Mouse (Mus musculus) kidney, adult 9 months (tissue): ENCODE measurements around the gene Tspan9.

ENCODE experiments used
- DNase-seq: peaks from one replicate; pipeline ENCODE4 v3.0.0; 2022

Tspan9 gene

GRCm38 (mm10) chr6:128102296-128102999 is 40.9 kb downstream of the Tspan9 start:
- DNase-seq: peak; percentile 92

DNA sequence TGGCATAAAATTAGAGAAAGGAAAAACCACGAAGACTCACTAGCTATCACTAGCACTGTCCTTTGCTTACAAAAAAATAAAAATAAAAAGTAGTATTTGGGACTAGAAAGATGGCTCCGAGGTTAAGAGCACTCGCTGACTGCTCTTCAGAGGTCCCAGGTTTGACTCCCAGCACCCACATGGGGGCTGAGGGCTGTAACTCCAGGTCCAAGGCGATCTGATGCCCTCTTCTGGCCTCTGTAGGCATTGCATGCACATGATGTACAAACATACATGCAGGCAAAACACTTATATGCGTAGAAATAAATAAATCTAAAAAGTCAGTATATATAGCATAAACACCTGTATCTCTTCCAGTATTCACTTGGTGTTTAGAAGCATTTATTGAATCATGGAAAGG is 43.5 kb downstream of the Tspan9 start:
- peak; percentile 41 for DNase-seq

DNA sequence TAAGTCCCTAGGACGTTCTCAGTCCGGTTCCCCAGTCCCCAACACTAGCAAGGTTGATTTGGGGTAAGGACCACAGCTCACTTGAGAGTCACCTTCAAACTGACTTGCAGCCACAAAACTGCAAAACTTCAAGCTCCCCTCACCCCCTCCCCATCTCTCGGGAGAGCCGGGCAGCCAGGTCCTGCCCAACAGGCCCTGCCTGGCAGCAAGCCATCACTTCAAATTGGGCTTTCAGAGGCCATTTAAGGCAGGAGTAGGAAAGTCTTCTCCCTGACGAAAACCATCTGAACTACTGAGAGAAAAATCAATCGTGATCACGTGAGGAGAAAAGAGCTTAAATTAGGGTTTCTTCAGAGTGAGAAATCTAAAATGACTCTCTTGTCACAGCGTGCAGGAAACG is 44.2 kb downstream of the Tspan9 start:
- peak; percentile 52 for DNase-seq

DNA sequence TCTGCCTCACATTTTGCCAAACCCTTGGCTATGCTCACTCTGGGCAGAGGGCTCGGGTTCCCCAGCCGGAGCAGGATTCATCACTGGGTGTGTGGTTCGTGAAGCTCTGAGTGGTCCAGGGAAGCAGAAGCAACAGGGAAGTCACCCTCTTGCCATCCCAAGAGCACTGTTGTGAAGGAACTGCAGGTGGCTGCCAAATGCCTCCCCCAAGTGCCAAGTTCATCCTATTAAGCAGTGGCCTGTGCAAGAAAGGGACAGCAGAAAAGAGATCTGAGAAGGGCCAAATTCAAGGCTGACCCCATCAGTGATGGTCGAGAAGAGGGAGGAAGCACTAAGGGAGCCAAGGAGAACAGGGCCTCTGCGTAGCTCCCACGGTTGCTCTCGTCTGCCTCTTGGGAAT is 46.9 kb downstream of the Tspan9 start:
- no peak for DNase-seq

DNA sequence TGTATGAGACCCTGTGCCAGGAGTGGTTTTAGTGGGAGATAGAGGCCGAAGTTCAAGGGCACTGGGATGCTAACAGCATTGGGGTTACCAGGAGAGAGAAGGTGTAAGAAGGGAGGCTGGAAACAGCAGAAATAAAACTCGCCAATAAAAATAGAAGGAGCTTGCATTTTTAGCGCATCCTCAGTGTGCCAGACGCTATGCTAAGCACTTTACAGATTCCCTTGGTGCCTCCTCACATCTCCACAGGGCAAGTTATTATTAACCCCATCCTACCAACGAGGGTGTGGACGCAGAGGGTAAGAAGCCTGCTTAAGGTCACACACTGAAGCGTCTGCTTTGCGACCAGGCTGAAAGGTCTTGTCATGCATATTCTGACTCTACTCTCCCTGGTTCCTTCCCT is 47.5 kb downstream of the Tspan9 start:
- DNase-seq: no peak

GRCm38 (mm10) chr6:128095131-128095530 is 48.3 kb downstream of the Tspan9 start:
- DNase-seq: no peak

GRCm38 (mm10) chr6:128093856-128094628 is 49.4 kb downstream of the Tspan9 start:
- no peak for DNase-seq

DNA sequence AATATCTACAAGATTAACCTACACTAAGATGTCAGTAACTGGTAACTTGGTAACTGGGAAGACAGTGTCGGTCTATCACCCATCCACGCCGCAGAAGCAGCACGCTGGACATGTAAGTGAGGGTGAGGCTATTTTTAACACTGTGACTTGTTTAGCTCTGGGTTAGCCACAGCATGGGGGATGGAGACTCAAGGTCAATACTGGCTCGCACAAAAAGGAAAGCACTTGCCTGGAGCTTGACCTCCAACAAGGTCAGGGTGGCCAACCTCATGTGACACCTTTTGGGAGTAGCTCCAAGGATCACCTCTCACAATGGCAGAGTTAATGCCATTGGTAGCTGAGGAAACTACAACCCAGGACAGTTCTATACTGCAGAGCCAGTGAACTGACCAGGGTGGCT is 50.8 kb downstream of the Tspan9 start:
- DNase-seq: peak; percentile 76

- DNase-seq: no peak
Observed at GRCm38 (mm10) chr6:128091833-128092166, 51.6 kb downstream of the Tspan9 start.

DNA sequence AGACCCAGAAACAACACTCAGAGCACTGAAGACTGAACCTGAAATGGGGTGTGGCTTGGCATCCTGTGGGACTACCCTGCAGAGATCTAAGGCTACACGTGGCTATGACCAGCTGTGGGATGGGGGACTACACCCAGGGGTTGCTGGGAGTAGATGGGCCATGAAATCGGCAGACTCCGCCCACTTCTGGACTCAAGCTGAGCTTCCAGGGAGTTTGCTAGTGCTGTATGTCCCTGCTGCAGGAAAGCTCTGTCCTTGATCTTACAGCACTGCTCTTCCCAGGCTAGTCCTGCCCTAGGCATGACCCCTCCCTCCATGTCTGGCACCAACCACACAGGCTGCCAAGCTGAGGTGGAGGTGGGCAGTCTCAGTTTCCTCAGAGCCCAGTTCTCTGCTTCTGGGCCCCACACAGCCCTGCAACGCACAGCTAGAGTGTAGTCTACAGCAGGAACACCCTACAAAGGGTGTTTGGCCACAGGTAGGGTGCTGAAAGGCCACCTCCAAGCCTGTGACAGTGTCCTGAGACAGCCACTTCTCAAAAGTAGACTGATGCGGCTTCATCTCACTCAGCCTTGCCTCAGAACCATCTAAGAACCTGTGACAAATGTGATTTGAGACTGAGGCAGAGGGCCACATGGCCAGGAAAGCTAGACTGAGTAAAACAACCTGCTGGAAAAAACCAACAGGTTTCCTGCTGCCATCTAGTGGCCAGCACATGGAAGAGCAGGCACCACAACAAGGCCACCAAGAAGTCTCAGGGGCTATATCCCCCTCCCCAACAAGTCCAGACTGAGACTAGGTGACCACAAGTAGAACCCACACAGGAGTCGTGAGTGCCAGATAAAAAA is 52.2 kb downstream of the Tspan9 start:
- peak; percentile 61 for DNase-seq

GRCm38 (mm10) chr6:128089770-128090702 is 53.4 kb downstream of the Tspan9 start:
- DNase-seq: peak; percentile 57

DNA sequence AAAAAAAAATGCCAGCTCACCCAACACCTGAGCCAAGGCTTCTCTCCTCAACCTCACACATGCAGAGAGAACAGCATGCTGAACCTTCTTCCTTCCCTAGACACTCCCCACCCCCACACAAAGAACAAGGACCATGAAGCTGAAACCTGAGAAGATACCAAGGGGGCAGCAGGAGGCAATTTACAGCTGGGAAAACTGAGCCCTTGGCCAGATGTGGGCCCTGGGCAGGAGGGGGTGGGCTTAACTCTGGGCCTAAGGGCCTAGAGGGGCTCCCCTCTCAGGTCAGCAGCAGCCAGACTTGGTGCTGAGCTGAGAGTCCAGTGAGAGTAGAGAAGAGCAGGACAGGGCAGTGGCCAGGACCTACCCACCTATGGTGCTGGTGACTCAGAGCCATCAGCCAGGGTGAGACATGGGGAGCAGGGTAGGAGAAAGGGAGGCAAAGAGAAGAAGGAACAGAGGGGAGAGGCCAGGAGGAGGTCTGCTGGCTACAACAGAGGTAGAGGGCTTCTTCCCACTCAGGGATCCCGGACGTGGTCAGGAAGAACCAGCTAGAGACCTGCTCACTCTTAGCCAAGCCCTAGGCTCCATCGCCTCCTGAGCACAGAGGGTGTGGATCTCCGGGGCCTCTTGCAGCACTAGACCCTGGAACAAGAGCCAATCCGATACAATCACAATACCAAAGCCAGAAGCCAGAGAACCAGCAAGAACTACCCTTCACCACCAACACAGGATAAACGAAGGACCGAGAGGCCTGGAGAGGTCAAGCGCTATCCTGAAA is 54.5 kb downstream of the Tspan9 start:
- DNase-seq: no peak

DNA sequence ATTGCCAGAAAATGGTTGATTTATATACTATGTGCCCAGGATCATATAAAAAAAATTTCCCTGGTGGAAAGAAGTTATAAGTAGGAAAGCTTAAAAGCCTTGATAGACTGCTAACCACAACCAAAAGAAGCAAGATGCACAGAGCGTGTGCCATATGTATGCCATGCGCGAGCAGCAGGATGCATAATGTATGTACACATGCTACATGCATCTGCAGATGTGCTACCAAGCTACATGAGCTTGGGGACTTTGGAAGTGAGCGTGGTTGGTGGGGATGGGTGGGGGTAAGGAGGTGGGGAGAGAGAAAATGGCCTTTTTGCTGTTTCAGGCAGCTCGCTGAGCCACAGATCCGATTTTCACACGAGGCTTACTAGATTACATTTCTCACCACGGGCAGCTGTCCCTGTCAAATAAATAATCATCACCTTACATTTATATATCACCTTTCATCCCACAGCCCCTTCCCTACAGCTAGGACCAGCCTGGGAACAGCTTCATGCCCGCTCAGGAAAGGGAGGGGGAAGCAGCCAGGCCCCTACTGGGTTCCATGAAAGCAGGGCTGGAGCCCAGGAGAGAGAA is 57.8 kb downstream of the Tspan9 start:
- no peak for DNase-seq

GRCm38 (mm10) chr6:128083305-128083704 is 60.1 kb downstream of the Tspan9 start:
- DNase-seq: no peak

- DNase-seq: no peak
Observed at GRCm38 (mm10) chr6:128081781-128082180, 61.6 kb downstream of the Tspan9 start.

- DNase-seq: no peak
Observed at GRCm38 (mm10) chr6:128081293-128081692, 62.1 kb downstream of the Tspan9 start.

DNA sequence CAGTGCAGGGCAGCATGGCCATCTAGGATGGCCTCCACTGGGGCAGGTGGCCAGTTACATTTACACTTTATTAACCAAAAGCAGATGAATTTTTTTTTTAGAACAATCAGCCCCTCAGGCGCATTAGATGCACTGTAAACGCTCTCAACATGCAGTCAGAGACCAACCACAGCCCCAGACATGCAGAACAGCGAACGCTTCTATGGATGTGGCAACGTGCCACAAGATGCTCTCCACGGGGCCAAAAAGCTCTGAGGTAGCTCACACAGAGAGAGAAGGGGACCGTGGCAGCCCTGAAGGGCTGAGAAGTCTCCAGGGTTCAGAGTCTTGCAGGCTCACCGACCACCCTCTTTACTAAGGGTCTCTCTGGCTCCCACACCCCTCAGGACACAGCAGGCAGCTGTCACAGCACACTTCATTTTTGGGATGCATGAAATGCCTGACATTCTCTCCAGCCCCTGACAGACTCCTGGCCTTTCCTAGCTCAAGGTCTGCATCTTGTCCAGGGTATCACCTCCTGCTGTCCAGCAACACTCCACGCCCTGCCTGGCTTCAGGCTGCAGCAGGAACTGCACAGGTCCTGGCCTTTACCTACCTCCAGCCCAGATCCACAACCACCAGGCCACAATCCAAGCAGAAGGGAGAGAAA is 63.7 kb downstream of the Tspan9 start:
- no peak for DNase-seq

GRCm38 (mm10) chr6:128078508-128078907 is 64.9 kb downstream of the Tspan9 start:
- no peak for DNase-seq

DNA sequence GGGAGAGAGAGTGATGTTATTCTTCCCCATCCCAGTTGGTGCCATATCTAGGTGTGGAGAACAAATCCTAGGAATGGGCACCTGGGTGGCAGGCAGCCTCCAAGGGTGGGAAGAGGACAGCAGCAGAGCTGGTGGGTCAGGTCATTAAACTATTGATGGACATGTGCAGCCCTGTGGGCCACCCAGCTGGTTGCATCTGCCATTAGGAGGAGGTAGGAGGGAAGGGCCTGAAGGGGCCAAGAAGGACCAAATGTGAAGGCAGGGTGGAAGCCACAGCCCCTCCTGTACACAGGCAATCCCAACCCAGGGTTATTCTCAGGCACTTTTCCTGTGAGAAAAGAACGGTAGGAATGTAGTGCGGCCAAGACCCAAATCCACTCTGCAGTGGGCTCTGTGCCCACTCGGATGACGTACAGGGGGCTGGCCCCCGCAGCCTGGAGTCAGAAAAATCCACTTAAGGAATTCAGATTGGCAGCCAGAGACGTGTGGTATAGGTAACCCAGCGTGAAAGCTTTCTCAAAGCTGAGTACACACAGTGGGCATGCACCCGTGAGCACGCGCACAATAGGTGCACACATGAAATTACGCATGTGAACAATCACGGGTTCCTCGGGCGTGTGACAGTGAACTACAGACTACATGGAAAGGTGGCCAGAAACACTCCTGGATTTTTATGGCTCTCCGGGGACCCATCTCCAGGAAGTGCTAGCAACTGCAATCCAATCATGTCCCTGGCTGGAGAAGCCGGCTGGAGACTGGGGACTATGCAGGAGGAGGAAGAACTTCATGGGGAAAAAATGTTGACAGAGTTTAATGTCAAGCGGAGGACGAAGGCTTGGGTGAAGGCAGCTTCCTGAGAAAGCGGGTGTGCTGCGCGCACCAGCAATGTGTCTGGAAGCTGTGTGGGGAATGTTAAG is 67.0 kb downstream of the Tspan9 start:
- DNase-seq: peak; percentile 45
